Mouse (Mus musculus) embryo, embryonic 10 days (tissue): ENCODE measurements around the gene Fam198b.

Experiments used
- DNase-seq: peaks from one replicate; pipeline ENCODE4 v3.0.0-alpha.2; 2015; ENCODE audit warnings: low spot score

Fam198b gene

GRCm38 (mm10) chr3:79983961-79984419 is 99.7 kb downstream of the Fam198b start:
- no peak for DNase-seq

- DNase-seq: no peak
Measured at GRCm38 (mm10) chr3:79984542-79984941, 100.2 kb downstream of the Fam198b start.

- peak; percentile 63 for DNase-seq
Measured at GRCm38 (mm10) chr3:79989250-79989649, 104.9 kb downstream of the Fam198b start.

GRCm38 (mm10) chr3:79989911-79990310 is 105.6 kb downstream of the Fam198b start:
- DNase-seq: peak; percentile 57

- DNase-seq: no peak
Measured at GRCm38 (mm10) chr3:79990480-79990879, 106.1 kb downstream of the Fam198b start.

- DNase-seq: no peak
Measured at GRCm38 (mm10) chr3:79994029-79994539, 109.8 kb downstream of the Fam198b start.

GRCm38 (mm10) chr3:79995726-79996125 is 111.4 kb downstream of the Fam198b start:
- DNase-seq: no peak
